Mouse (Mus musculus) cerebellum, adult (tissue): ENCODE data around the gene Gcdh.

Experiments
- ATAC-seq: cut with Nextera tagmentation; 2 replicates; pipeline ENCODE4 v1.9.2; 2017; ENCODE audit warnings: mild to moderate bottlenecking, moderate library complexity, mixed read lengths; ENCODE audit not compliant: insufficient number of reproducible peaks, low FRiP score, low TSS enrichment

The Gcdh gene

DNA sequence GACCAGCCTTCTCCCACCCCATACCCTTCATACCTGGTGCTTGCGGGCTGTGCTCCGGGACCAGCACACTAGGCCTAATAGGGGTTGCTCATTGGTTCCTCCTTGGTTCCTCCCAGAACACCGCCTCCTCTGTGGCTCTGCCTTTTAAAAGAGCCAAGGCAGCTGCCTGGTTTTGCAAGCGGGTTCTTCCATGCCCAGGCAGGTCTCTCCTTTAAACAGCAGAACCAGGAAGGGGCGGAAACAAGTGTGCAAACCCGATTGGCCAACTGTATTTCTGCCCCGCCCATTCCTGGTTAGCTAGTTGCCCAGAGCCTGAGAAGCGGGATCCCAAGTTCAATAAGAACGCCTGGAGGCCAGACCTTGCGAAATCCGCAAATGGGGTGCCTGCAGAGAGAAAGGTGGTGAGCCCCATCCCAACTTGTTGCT lies at the start of gene Gcdh:
Gcdh (minus strand) TSS at position 213 of the 426 bp plus-strand sequence.
- peak; percentile 100 for ATAC-seq

DNA sequence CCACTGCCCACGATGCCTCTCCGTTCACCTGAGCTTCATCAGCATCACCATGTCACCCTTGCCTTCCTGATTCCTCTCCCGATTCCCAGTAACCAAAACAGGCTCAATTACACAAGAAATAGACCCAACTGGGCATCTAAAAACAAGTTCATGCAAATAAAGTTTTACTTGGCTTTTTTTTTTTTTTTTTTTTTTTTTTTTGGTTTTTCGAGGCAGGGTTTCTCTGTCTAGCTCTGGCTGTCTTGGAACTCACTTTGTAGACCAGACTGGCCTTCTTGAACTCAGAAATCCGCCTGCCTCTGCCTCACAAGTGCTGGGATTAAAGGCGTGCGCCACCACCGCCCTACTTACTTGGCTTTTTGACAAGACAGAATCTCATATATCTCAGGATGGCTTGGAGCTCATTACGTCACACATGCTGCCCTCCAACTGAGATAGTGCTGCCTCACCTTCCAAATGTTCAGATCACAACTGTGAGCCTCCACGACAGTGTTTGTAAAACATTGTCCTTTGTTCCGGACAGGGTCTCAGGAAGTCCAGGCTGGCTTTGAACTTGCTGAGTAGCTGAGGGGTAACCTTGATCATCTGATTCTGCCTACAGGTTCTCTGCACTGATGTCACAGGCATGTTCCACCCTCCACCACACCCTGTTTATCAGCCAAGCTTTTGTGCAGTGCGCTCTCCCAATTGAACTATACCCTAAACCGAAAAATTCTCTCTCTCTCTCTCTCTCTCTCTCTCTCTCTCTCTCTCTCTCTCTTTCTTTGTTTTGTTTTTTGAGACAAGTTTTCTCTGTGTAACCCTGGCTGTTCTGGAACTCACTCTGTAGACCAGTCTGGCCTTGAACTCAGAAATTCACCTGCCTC lies 44.1 kb upstream of the Gcdh start:
- ATAC-seq, result no peak

DNA sequence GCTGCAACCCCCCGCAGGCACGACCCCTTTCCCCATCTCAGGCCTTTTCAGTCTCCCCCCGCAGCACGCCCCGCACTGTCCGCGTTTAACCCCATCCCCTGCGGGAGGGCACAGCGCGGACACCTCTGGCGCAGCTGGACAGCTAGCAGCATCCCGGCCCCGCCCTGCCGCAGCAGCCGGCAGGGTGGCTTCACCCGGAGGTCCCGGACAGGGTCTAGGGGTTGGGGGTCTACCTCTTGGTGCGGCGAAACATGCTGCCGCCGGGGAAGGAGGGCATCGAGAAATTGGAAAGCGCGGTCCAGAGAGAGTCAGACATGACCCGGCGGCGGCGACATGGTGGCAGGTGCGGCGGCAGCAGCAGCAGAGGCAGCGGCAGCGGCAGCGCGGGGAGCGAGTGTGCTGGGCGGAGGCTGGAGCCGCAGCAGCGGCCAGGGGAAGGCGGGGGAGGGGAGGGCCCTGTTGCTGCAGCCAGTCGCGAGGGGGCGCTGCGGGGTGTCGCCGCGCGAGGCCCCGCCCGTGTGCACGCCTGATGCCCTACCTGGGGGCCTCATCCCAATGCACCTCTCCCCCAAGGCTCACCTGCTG lies 43.3 kb upstream of the Gcdh start, which contains the start of gene Mast1:
Mast1 (minus strand) TSS at position 398 of the 585 bp plus-strand sequence.
- ATAC-seq, result peak; percentile 49; the same call in 1 of the 2 replicates

DNA sequence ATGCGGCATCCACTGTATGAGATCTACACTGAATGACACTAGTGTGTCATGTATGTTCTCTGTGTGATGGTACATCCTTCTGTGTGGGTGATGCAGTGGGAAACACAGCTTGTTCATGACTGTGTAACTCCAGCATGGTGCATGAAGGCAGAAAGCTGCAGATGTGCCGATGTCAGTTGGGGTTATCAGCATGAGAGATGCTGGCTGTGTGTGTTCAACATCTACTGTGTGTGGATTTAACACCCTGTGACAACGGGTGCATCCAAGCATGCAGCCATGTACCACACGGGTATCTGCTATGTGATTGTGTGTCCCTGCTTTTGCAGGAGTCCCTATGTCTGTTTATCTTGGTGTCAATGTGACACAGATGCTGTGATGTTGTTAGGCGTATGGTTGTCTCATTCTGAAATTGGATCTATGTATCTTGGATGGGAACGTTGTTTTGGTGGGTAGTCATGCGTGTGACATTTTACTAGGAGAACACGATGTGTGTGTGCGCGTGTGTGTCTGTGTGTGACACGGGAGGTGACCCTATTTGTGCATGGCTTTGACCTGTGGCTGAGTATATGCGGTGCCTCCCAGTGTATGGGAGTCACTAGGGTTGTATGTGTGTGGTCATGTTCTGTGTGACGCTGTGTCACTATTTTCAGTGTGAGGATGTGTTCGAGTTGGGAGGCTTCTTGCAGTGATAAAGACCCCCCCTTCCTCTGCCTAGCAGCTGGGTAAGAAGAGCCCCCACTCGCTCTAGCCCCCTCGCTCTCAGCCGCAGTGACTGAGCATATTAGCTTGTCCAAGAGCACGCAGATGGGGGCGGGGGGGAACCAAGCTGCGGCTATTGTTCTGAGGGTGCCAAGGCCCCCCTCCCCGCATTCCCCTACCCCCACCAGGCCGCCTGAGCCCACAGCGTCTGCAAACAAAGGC lies 42.6 kb upstream of the Gcdh start:
- ATAC-seq, result no peak

DNA sequence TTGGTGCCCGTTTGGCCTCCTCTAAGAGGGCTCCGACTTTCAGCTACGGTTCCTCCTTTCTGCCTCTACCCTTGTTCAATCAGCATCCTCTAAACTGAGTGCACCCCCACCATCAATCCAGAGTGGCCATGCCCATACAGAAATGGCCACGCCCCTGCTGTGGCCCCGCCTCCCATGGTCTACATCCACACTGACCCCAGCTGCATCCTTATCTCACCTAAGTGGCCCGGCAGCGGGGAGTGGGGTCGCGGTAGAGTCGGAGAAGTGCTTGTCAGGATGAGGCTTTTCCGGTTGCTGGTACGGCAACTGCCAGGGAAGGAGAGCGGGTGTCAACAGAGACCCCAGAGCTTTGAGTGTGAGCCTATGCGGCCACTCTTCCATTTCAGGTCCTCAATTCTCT lies 41.8 kb upstream of the Gcdh start:
- ATAC-seq, result peak; percentile 26; the same call in 1 of the 2 replicates

- ATAC-seq, result peak; percentile 75
Measured at GRCm38 (mm10) chr8:84934860-84935259, 41.1 kb upstream of the Gcdh start.

GRCm38 (mm10) chr8:84933767-84934559 lies 40.2 kb upstream of the Gcdh start:
- ATAC-seq, result no peak

- ATAC-seq, result no peak
Measured at GRCm38 (mm10) chr8:84930582-84930981, 36.9 kb upstream of the Gcdh start.

GRCm38 (mm10) chr8:84928456-84929306 lies 35.0 kb upstream of the Gcdh start:
- ATAC-seq, result peak; percentile 80

GRCm38 (mm10) chr8:84927513-84927912 lies 33.8 kb upstream of the Gcdh start:
- no peak for ATAC-seq

DNA sequence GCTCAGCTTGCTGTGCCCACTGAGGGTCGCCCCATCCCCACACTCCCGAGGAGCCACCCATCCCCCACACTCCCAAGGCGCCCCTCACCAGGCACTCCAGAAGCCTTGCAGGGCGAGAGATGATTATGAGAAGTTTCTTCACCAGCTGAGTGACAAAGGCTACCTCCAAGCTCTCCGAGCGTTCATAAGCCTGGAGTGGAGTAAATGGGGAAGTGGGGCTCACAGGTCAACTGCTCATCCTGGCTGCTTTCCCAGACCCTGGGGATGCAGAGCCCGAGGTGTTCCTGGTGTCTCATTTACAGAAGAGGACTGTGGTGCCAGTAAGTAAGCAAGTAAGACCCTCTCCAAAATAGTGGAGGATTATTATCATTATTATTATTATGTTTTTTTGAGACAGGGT lies 31.8 kb upstream of the Gcdh start:
- no peak for ATAC-seq

GRCm38 (mm10) chr8:84921596-84921995 lies 27.9 kb upstream of the Gcdh start:
- ATAC-seq, result no peak

- ATAC-seq, result no peak
Measured at GRCm38 (mm10) chr8:84918646-84919045, 24.9 kb upstream of the Gcdh start.

- no peak for ATAC-seq
Measured at GRCm38 (mm10) chr8:84917781-84918180, 24.1 kb upstream of the Gcdh start.

GRCm38 (mm10) chr8:84915269-84915668 lies 21.5 kb upstream of the Gcdh start:
- no peak for ATAC-seq

GRCm38 (mm10) chr8:84913960-84914359 lies 20.2 kb upstream of the Gcdh start:
- ATAC-seq, result no peak

- no peak for ATAC-seq
Measured at GRCm38 (mm10) chr8:84913502-84913900, 19.8 kb upstream of the Gcdh start.

DNA sequence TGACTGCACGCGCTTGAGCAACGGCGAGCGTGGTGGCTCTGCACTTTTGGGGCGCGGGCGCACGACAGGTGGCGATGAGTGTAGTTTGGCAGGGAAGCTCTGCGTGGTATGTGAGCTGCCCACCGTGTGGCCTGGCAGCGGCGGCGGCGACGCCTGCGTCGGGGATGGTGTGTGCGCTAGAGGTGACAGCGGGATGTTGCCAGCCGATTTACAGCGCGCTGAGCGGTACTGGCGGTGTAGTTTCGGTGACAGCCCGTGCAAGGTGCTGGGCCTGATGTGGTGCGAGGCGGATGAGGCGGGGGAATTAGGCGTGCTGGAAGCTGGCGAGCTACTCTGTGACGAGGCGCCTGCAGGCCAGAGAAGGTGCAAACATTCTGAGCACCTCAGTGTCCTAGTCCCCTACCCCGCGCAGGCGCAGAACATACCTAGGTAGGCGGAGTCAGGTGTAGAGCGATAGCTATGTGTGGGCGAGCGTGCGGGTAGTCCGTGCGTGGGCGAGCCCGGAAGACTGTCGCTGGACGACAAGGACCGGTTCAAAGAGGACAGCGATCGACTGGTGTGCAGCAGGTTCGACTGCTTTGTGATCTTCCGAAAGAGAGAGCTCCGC lies 19.3 kb upstream of the Gcdh start:
- ATAC-seq, result peak; percentile 65; the same call in 1 of the 2 replicates
